Mouse (Mus musculus): Measurements from ENCODE around the gene Tubg2.
"Not testable (repeated sequence)": the region's sequence is repeated elsewhere in the genome, so short reads cannot be mapped to it uniquely, and the experiment has no call there.

The Tubg2 gene

GRCm38 (mm10) chr11:101138536-101139181 is 17.0 kb upstream of the Tubg2 start:
- DNase-seq (ENCODE audit: low read depth, low spot score) = peak; percentile 74

GRCm38 (mm10) chr11:101140164-101140819 is 15.4 kb upstream of the Tubg2 start:
- no peak for DNase-seq (ENCODE audit: low read depth, low spot score)

- no peak for DNase-seq (ENCODE audit: low read depth, low spot score)
Observed at GRCm38 (mm10) chr11:101141088-101141487, 14.6 kb upstream of the Tubg2 start.

GRCm38 (mm10) chr11:101142215-101142967 is 13.3 kb upstream of the Tubg2 start:
- no peak for DNase-seq (ENCODE audit: low read depth, low spot score)

- peak; percentile 83 for DNase-seq (ENCODE audit: low read depth, low spot score)
Observed at GRCm38 (mm10) chr11:101143338-101144225, 12.1 kb upstream of the Tubg2 start.

GRCm38 (mm10) chr11:101146377-101146776 is 9.3 kb upstream of the Tubg2 start:
- DNase-seq (ENCODE audit: low read depth, low spot score) = peak; percentile 83

GRCm38 (mm10) chr11:101148751-101149150 is 7.0 kb upstream of the Tubg2 start:
- no peak for DNase-seq (ENCODE audit: low read depth, low spot score)

GRCm38 (mm10) chr11:101149178-101150105 is 6.3 kb upstream of the Tubg2 start:
- DNase-seq (ENCODE audit: low read depth, low spot score) = peak; percentile 45

- no peak for DNase-seq (ENCODE audit: low read depth, low spot score)
Observed at GRCm38 (mm10) chr11:101151063-101151462, 4.6 kb upstream of the Tubg2 start.

GRCm38 (mm10) chr11:101152825-101153224 is 2.9 kb upstream of the Tubg2 start:
- no peak for DNase-seq (ENCODE audit: low read depth, low spot score)

- no peak for DNase-seq (ENCODE audit: low read depth, low spot score)
Observed at GRCm38 (mm10) chr11:101154648-101155047, 1.1 kb upstream of the Tubg2 start.

- DNase-seq (ENCODE audit: low read depth, low spot score) = no peak
Observed at GRCm38 (mm10) chr11:101155151-101155550, 556 bp upstream of the Tubg2 start.

- not testable (repeated sequence) for DNase-seq (ENCODE audit: low read depth, low spot score)
Observed at GRCm38 (mm10) chr11:101160151-101160550, 4.4 kb downstream of the Tubg2 start.

- DNase-seq (ENCODE audit: low read depth, low spot score) = not testable (repeated sequence)
Observed at GRCm38 (mm10) chr11:101160981-101161505, 5.3 kb downstream of the Tubg2 start.

- DNase-seq (ENCODE audit: low read depth, low spot score) = no peak
Observed at GRCm38 (mm10) chr11:101161551-101161950, 5.8 kb downstream of the Tubg2 start.

GRCm38 (mm10) chr11:101162301-101162700 is 6.6 kb downstream of the Tubg2 start:
- DNase-seq (ENCODE audit: low read depth, low spot score) = no peak

GRCm38 (mm10) chr11:101162772-101163171 is 7.1 kb downstream of the Tubg2 start:
- DNase-seq (ENCODE audit: low read depth, low spot score) = no peak

GRCm38 (mm10) chr11:101163476-101164350 is 8.0 kb downstream of the Tubg2 start:
- DNase-seq (ENCODE audit: low read depth, low spot score) = peak; percentile 66

GRCm38 (mm10) chr11:101164351-101164665 is 8.6 kb downstream of the Tubg2 start:
- DNase-seq (ENCODE audit: low read depth, low spot score) = no peak
